Mouse (Mus musculus) cerebellum, adult 9-11 months (tissue): Measurements from ENCODE around the gene Ppm1h.
"Not testable (repeated sequence)": the region's sequence is repeated elsewhere in the genome, so short reads cannot be mapped to it uniquely, and the experiment has no call there.

ENCODE experiments used
- DNase-seq: peaks from one replicate; pipeline ENCODE4 v3.0.0; 2022

The Ppm1h gene

DNA sequence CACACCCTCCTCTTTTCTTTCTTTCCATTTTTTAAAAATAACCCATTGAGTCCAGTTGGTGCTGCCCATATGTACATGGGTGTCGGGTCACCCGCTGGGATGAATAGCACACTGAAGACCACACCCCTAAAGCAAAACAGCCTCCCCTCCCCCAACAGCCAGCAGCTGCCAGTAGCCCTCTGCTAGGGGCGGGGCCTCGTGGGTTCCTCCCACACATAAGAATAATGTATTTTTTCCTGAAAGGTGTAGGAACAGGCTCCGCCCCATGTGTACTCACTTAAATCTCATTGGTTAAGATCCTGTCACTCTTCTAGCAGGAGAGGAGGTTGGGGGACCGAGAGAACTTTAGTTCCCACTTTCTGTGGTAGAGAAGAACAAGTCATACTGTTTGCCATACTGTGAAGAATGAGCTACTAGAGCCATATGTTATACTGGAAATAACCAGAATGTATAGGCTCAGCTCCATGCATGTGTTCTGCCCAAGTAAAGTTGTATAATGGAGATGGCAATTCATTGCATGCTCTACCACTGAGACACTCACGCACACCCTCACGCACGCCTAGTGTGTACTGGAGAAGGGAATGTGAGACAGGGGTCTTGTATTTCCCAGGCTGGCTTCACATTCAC is 231.0 kb downstream of the Ppm1h start:
- no peak for DNase-seq

DNA sequence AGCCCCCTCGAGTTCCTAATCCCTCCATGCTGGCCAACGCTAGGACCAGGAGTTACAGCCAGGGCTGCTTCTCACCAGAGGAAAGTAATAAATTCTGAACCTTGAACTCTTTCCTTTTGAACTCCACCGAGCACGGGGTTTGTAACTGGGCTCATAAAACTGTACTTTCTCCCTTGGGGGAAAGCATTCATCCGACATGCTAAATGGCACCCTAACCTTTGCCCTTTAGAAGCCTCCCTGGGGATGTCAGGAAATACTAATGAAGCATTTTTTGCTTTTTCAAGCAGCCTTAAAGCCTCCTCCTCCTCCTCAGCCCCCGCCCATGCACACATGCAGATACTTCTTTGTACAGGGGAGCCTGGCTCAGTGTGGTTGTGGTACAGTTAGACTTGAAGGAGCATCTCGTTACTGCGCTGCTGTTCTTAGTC is 232.2 kb downstream of the Ppm1h start:
- no peak for DNase-seq

DNA sequence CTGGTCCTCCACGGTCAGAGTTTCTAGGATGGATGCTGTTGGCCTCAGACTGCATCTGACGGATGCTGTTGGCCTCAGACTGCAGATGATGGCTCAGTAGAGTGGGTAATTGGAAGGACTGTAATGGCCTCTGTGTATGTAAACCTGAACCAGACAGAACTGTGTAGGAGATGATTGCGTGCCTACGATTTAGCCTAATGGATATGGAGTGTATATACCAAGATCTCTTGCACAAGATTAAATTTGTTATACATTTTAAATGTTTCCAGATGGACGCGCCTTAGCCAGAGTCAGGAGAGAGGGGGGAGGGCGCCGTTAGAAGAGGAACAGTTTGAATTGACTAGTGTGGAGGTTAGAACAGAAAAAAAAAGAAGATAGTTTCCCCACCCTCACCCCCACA is 233.1 kb downstream of the Ppm1h start:
- DNase-seq, result no peak

DNA sequence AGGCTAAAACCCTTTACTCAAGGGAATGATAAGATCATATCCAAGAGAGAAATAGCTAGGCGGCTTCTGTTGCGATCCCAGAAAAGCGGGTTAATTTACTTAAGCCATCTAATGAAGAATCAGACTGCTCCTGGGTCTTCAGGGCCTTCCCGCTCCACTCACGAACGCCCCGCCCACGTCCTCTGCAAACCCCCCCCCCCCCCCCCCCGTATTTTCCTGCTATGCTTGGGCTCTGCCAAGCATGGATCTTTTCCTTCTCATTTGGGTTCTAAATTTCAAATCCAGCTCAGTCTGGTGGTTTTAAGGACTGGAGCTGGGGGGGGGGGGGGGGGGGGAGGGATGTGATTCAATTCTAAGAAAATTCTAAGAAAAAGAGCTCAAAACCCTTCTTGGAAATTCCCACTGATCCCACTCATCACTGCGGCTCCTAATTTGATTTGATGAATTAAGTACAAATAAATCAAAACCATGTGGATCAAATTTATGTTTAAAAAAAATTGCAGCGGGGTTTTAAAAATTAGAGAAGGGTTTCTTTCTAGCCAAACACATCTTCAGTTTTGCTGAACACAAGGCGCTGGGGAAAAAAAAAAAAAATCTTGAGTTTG is 233.6 kb downstream of the Ppm1h start:
- DNase-seq, result no peak

- peak; percentile 69 for DNase-seq
Measured at GRCm38 (mm10) chr10:122912701-122913368, 234.3 kb downstream of the Ppm1h start.

DNA sequence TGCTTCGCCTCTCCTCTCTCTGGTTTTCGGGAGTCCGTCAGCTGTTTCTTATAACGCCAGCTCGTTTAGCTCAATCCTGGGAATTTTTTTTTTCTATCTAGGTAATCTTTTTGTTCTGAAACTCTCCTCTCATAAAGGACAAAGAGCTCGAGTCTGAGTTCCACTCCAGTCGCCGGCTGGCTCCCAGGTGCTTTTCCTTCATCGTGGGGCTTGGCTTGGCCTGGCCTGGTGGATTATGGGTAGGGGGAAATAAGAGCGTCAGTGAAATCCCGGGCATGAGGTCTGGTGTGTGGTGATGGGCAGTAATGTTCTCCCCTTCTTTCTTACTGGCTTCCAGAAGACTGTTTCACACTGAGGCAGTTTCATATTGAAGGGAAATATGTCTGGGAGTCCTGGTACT is 234.8 kb downstream of the Ppm1h start:
- DNase-seq, result no peak

DNA sequence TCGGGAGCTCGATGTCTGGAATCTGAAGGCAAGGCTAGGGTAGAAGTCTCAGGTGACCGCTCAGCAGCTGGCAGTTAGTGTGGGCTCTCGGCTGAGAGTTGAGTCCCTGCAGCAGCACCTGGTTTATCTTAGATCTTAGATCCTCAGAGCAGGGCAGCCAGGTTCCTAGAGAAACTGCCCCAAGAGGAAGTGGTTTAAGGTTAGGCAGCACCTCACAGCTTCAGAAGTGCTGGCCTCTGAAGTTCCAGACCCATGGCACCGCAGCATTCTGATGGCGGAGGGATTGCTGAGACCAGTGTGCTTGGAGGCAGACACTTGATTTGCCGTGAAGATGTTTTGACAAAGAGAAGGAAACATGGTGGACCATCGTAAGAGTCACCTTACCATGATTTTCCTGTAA is 237.3 kb downstream of the Ppm1h start:
- no peak for DNase-seq

DNA sequence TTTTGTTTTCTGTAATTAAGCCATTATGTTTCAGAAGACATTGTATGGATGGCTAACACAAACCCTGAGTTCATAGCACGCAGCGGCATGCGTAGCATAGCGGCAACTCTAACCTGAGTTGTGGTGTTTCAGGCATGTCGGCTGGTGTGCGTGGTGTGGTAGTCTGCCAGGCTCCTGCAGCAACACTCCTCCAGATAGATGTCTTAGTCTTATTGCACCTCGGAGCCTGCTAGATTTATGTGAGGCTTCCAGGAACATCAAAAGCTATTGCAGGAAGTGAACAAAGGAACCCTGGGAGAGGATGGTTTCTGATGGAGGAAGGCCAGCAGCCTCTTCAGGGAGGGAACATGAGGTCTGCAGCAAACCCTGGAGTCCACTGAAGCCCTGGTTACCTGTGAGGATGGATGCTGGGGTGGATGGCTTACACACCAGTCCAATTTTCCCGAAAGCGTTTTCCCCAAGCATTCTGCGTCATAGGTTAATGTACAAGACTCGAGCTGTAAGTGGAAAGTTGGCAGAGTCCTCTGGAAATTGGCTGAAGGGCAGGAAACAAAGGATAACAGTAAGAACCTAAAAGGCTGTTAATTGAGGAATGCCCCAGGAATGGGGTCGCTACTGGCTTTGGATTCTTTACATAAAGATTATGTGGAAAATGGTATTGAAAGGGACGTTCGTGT is 239.2 kb downstream of the Ppm1h start:
- DNase-seq, result no peak

- no peak for DNase-seq
Measured at GRCm38 (mm10) chr10:122918325-122918694, 239.7 kb downstream of the Ppm1h start.

DNA sequence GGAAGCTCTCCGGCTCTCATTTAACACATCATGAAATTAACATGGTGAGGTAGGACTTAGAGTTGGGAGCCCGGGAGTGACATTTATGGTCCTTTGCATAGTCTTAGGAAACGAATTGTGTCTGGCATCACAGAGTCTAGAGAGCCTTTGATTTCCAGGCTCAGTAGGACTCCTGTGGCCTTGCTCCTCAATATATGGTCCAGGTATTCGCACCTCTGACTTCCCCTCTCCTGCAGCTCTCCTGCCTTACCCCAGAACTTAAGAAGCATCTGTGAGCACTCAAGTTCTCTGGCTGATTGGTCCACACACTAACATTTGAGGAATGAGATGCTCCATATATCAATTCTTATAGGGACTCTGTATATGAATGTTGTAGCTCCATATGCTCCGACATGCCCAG is 240.2 kb downstream of the Ppm1h start:
- DNase-seq, result no peak

DNA sequence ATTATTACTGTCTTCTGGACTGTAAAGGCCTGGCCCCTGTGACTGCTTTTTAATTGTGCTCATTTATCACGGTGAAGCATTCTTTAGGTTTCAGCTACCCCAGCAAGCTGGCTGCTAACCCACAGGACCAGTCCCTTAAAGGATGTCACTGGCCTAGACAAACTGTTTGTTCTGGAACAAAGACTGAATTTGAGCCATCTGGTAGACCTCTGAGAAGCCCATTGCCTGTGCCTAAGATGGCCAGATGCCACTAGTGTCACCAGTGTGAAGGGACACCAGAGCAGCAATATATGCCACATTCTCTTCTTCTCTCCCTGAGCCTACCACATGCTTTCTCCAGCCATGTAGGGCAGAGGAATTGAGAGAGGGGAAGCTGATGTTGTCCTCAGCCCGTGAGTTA is 240.9 kb downstream of the Ppm1h start:
- DNase-seq, result peak; percentile 74

- DNase-seq, result no peak
Measured at GRCm38 (mm10) chr10:122920218-122920795, 241.7 kb downstream of the Ppm1h start.

DNA sequence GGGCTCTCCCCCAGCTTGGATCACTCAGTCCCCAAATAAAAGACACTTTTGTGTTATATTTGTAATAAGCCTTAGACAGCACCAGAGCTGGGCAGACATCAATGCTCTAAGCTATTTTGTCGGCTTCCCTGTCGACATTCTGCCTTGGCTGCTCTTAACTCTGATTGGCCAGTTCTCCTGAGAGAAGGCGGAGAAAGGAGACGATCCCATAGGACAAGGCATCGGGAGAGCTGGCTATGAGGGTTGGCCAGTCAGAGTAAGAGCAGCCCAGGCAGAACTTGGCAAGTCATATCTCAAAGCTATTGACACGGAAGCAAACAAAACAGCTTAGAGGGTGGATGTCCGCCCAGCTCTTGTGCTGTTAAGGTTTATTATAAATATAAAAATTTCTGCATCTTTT is 243.7 kb downstream of the Ppm1h start:
- no peak for DNase-seq

DNA sequence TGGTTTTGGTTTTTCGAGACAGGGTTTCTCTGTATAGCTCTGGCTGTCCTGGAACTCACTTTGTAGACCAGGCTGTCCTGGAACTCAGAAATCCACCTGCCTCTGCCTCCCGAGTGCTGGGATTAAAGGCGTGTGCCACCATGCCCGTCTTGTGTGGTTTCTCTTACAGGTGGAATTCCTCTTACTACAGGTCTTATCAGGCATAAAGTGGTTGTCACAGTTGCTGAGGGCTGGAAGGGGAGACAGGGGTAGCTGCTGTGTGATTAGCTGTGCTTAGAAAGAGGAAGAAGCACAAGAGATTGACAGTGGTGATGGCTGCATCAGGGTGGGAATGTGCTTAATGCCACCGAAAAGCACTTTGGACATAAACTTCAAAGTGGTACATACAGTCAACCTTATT is 246.0 kb downstream of the Ppm1h start:
- not testable (repeated sequence) for DNase-seq

- no peak for DNase-seq
Measured at GRCm38 (mm10) chr10:122926275-122926674, 247.7 kb downstream of the Ppm1h start.

GRCm38 (mm10) chr10:122930520-122930919 is 252.0 kb downstream of the Ppm1h start:
- no peak for DNase-seq

DNA sequence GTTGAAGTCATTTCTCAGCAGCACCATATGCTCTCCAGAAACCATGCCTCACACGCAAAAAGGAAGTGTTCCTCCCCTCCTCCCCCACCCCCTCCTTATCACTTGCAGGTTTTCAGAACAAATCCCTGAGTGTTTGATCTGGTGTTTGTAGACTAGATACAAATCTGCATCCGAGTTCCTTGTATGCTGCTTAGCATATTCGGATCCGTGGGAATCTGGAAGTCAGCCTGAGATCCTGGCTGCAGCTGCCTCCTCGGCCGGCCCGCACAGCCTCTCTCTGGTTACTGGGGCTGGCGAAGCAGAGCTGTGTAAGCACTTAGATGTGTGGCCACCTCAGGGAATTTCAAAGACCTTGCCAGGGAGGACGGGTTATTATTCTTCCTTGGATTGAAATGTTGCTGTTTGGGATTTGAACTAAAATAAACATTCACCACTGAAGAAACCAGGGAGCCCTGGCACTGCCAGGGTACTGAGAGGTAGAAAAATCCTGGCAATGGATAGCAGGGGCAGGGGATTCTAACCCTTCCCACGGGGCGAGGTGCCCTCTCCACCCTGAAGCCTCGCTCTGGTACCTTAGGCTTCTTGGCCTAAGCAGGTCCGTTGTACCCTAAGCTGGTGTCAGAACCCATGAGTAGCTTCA is 252.8 kb downstream of the Ppm1h start:
- peak; percentile 64 for DNase-seq

- no peak for DNase-seq
Measured at GRCm38 (mm10) chr10:122931851-122932550, 253.4 kb downstream of the Ppm1h start.

DNA sequence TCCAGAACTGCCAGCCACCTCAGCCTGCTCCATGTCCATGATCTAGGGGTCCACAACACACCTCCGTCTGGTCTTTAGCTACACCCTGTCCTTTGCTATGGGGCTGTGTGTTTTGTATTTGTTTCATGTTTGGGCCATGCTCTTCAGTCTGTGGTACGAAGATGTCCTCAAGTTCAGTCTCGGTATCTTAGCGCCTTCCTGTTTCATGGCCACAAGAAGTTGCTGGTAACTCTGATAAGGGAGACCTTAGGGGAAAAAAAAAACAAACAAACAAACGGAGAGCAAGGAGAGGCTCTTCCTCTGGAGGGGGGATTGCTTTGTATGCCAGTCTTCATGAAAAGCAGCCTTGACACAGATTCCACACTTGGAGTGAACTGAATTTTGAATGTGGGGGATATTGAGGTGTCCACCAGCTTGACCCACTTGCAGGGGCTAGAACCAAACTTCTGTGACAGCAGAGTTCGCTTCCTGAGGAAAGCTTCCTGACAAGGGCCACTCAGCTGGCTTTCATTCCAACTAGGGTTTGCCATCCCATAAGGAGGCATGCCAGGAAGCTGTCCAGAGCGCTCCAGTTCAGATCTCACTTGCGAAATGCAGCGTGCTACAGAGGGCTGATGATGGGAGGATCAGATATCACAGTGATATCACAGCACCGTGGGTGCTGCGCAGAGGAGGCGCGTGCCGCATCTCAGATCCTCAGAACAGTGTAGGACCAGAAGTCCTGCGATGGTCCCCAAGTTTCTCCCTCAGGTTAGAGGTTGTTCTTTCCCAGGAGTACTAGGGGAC is 254.7 kb downstream of the Ppm1h start:
- no peak for DNase-seq

DNA sequence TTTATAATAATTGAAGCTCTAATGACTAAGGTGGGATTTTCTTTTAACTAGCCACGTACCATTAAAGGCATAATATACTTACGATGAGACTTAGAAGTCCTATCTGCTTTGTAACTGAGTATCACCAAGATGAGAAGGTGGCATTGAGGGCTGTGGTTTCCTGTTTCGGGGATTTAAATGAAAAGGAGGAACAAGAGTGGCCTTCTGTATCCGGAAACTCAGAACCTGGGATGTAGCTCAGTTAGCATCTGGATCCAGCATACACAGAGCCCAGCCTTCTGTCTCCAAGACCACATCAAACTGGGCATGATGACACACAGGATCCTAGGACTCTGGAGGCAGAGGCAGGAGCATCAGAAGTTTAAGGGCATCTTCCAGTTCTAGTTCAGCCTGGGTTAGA is 256.8 kb downstream of the Ppm1h start:
- not testable (repeated sequence) for DNase-seq

DNA sequence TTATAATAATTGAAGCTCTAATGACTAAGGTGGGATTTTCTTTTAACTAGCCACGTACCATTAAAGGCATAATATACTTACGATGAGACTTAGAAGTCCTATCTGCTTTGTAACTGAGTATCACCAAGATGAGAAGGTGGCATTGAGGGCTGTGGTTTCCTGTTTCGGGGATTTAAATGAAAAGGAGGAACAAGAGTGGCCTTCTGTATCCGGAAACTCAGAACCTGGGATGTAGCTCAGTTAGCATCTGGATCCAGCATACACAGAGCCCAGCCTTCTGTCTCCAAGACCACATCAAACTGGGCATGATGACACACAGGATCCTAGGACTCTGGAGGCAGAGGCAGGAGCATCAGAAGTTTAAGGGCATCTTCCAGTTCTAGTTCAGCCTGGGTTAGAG is 258.8 kb downstream of the Ppm1h start:
- DNase-seq, result not testable (repeated sequence)

- DNase-seq, result no peak
Measured at GRCm38 (mm10) chr10:122939546-122939945, 261.0 kb downstream of the Ppm1h start.
